Mouse (Mus musculus) Patski (cell line): ENCODE data around the gene Chst10. TPM values are rescaled to one million over a fixed set of nuclear protein-coding genes. Genes with fewer than 3 reads are reported as not detected.
A peak's percentile ranks its signal among the peaks of the same experiment; 100 is the strongest.

Experiments used
- ATAC-seq: fragments of 100-300 bp; one replicate; pipeline ENCODE4 v1.8.0; 2021
- CTCF ChIA-PET: fragments of 350-600 bp; sonication (Branson Sonifier 250); formaldehyde crosslinking; loops from one replicate; lab custom pipeline; 2022; ENCODE audit warnings: inconsistent platforms; lab: Charles Lee
- POLR2A ChIA-PET: fragments of 350-600 bp; sonication (Branson Sonifier 250); formaldehyde crosslinking; loops from one replicate; lab custom pipeline; 2022; ENCODE audit warnings: antibody characterized with exemption, inconsistent platforms; lab: Charles Lee
- DNase-seq: peaks from one replicate; pipeline ENCODE4 v3.0.0-alpha.2; 2011; ENCODE audit warnings: low read depth, low spot score
- H3K27me3 ChIP-seq: fragments of 371-371 bp; one replicate; pipeline ENCODE4 v1.5.1; 2021
- CTCF ChIP-seq: fragments of 100-300 bp; IDR thresholded peaks from one replicate; pipeline ENCODE4 v1.5.1; 2021
- in situ Hi-C: fragments of 300-500 bp; cut with MboI; formaldehyde crosslinking; loops from 3 replicates; pipeline ENCODE4 v1.11.1; 2018; ENCODE audit warnings: low pct_unique_long_range_greater_than_20kb, mixed read lengths
- polyA plus RNA-seq: library from polyadenylated mRNA; unstranded; gene quantifications from one replicate; pipeline ENCODE4 v1.2.3, GENCODE M21; 2021

The Chst10 gene
- polyA plus RNA-seq, 1 experiment from 2014 or later: 7.7 TPM

- no peak for DNase-seq
- ChIA-PET POLR2A (no interaction called here), CTCF (no interaction called here)
- H3K27me3 ChIP-seq: no peaks in the 10 kb centered on the region
- no peak for ATAC-seq
- TF ChIP-seq CTCF: no peak
- in situ Hi-C loops: no loop called here
Measured at GRCm38 (mm10) chr1:38869398-38870195, 28.4 kb downstream of the Chst10 start.

GRCm38 (mm10) chr1:38866242-38866641 is 31.7 kb downstream of the Chst10 start:
- DNase-seq (no peak), ATAC-seq (no peak)
- no peak for TF ChIP-seq CTCF
- ChIA-PET POLR2A (no interaction called here), CTCF (no interaction called here)
- H3K27me3 ChIP-seq: no peaks in the 10 kb centered on the region
- in situ Hi-C loops: no loop called here

- no peaks in the 10 kb centered on the region for H3K27me3 ChIP-seq
- no peak for TF ChIP-seq CTCF
- DNase-seq (no peak), ATAC-seq (no peak)
- POLR2A ChIA-PET: no interaction called here
- in situ Hi-C loops: no loop called here
- CTCF ChIA-PET: no interaction called here
Measured at GRCm38 (mm10) chr1:38864341-38864740, 33.6 kb downstream of the Chst10 start.

GRCm38 (mm10) chr1:38862213-38862612 is 35.7 kb downstream of the Chst10 start:
- DNase-seq (no peak), ATAC-seq (no peak)
- H3K27me3 ChIP-seq: no peaks in the 10 kb centered on the region
- TF ChIP-seq CTCF: peak; percentile 73
- in situ Hi-C loops: no loop called here
- ChIA-PET POLR2A (no interaction called here), CTCF (interaction anchor here (0.7 to 1.9 kb wide), 5 partner anchors 8 to 72 kb away, joined by 3 to 6 read pairs (median 4); no protein-coding TSS in a partner anchor)

- TF ChIP-seq CTCF: no peak
- no peaks in the 10 kb centered on the region for H3K27me3 ChIP-seq
- POLR2A ChIA-PET: no interaction called here
- DNase-seq: no peak
- CTCF ChIA-PET: no interaction called here
- in situ Hi-C loops: no loop called here
- no peak for ATAC-seq
Measured at GRCm38 (mm10) chr1:38860867-38861524, 37.0 kb downstream of the Chst10 start.

- in situ Hi-C loops: no loop called here
- no peak for TF ChIP-seq CTCF
- ChIA-PET CTCF (no interaction called here), POLR2A (no interaction called here)
- no peak for ATAC-seq
- DNase-seq: no peak
- no peaks in the 10 kb centered on the region for H3K27me3 ChIP-seq
Measured at GRCm38 (mm10) chr1:38860207-38860606, 37.8 kb downstream of the Chst10 start.

- in situ Hi-C loops: no loop called here
- peak; percentile 87 for TF ChIP-seq CTCF
- ATAC-seq: no peak
- POLR2A ChIA-PET: no interaction called here
- H3K27me3 ChIP-seq: peaks cover 28% of the 10 kb centered on the region
- CTCF ChIA-PET: interaction anchor here (1.5 kb wide), 1 partner anchor 13 kb away, joined by 4 read pairs; no protein-coding TSS in a partner anchor
- DNase-seq: no peak
Measured at GRCm38 (mm10) chr1:38856196-38856595, 41.8 kb downstream of the Chst10 start.

- ChIA-PET POLR2A (no interaction called here), CTCF (interaction anchor here (1.5 kb wide), 1 partner anchor 18 kb away, joined by 3 read pairs; no protein-coding TSS in a partner anchor)
- no peak for TF ChIP-seq CTCF
- H3K27me3 ChIP-seq: peaks cover 32% of the 10 kb centered on the region
- DNase-seq (no peak), ATAC-seq (no peak)
- in situ Hi-C loops: no loop called here
Measured at GRCm38 (mm10) chr1:38852250-38852649, 45.7 kb downstream of the Chst10 start.

GRCm38 (mm10) chr1:38850650-38851049 is 47.3 kb downstream of the Chst10 start:
- in situ Hi-C loops: no loop called here
- peaks cover 32% of the 10 kb centered on the region for H3K27me3 ChIP-seq
- ATAC-seq: no peak
- TF ChIP-seq CTCF: no peak
- CTCF ChIA-PET: interaction anchor here (1.1 kb wide), 1 partner anchor 12 kb away, joined by 5 read pairs; no protein-coding TSS in a partner anchor
- no peak for DNase-seq
- POLR2A ChIA-PET: no interaction called here

- H3K27me3 ChIP-seq: peaks cover 23% of the 10 kb centered on the region
- ChIA-PET CTCF (interaction anchor here (0.7 kb wide), 1 partner anchor 14 kb away, joined by 3 read pairs; no protein-coding TSS in a partner anchor), POLR2A (no interaction called here)
- in situ Hi-C loops: no loop called here
- ATAC-seq (no peak), DNase-seq (no peak)
- TF ChIP-seq CTCF: no peak
Measured at GRCm38 (mm10) chr1:38848451-38849289, 49.3 kb downstream of the Chst10 start.
